Mouse (Mus musculus): Measurements from ENCODE around the gene Rras2.

DNA sequence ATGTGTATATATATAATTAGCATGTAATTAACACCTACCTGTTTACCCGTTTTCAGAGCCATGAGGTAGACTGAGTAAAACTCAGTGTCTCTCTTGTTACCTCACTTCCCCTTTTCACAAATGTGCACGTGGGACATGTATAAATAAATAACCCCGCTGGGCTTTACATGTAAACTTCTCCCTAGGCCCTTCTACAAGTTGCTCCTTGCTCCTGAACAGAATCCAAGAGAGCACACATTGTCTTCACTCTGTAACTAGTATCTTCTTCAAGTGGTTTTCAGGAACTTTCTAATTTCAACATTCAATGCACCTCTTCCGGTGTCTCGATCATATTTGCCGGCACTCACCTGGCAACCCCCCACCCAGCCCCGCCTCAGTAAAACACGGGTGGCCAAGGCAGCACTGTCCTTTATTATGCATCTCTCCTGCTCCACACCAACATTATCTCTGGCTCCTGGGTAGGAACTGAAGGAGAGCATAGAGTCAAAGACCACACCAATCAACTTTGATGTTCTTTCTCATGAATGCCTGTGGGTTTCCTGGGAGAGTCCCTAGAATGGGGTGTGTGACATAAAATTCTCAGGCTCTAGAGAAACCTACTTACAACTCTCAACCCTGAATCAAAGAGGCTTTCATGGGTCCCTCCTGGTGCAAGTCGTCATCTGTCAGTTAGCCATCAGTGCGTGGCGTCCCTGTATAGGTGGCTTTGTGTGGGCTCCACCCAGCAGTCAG is 47.7 kb downstream of the Rras2 start:
- TF ChIP-seq GATA1 (IDR thresholded peaks at IDR 0.05; ENCODE audit: borderline replicate concordance, low read length) (no peak), FLI1 (IDR thresholded peaks at IDR 0.05; ENCODE audit: low read length) (no peak)

All from megakaryocyte, embryonic 14.5 days (primary cell).